Mouse (Mus musculus): ENCODE measurements around the gene Aldh18a1. TPM values are rescaled to one million over a fixed set of nuclear protein-coding genes. Genes with fewer than 3 reads are reported as not detected.
A peak's percentile ranks its signal among the peaks of the same experiment; 100 is the strongest.
"Not testable (repeated sequence)": the region's sequence is repeated elsewhere in the genome, so short reads cannot be mapped to it uniquely, and the experiment has no call there.

Gene Aldh18a1
- polyA plus RNA-seq, 1 experiment from 2014 or later = 54.1 TPM

DNA sequence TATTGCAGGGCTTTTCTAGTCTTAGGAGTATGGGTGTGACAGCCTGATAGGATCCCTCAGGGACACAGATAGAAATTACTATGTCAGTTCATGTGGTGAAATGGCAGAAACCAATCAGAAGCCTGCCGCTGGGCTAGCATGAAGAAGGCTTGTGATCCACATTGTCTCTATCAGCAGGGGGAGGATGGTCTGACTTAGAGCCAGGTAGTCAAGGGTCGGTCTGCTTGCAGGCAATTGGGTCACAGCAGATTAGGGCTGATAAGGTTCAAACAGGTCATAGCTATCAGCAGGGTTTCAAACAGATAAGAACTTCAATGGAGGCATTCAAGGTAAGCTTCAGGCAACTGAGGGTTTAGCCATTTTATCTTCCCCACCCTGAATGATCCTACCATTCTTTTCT lies 7.4 kb downstream of the Aldh18a1 start:
- Histone ChIP-seq H3K36me3 (peaks cover 84% of the 10 kb centered on the region), H3K27ac (replicated peaks) (no peak overlapping the region), H3K27me3 (no peaks in the 10 kb centered on the region), H3K9ac (no peak overlapping the region), H3K9me3 (no peaks in the 10 kb centered on the region), H3K4me3 (no peak overlapping the region), H3K4me2 (no peak overlapping the region), H3K4me1 (replicated peaks) (peaks cover 2% of the 10 kb centered on the region; the same call in 1 of the 2 replicates)
- no peak for ATAC-seq (ENCODE audit: low read depth)
- 91% methylated on average over 2 of the region's 2 CpGs for WGBS

- 72% methylated on average over 5 of the region's 5 CpGs for WGBS
- H3K27ac ChIP-seq (replicated peaks) = no peak overlapping the region
- H3K27me3 ChIP-seq = no peaks in the 10 kb centered on the region
- H3K4me2 ChIP-seq = no peak overlapping the region
- peaks cover 99% of the 10 kb centered on the region for H3K36me3 ChIP-seq
- no peak overlapping the region for H3K4me3 ChIP-seq
- ATAC-seq (ENCODE audit: low read depth) = no peak
- H3K4me1 ChIP-seq (replicated peaks) = no peaks in the 10 kb centered on the region
- no peak overlapping the region for H3K9ac ChIP-seq
- peaks cover 5% of the 10 kb centered on the region for H3K9me3 ChIP-seq
Measured at GRCm38 (mm10) chr19:40575438-40575837, 12.8 kb downstream of the Aldh18a1 start.

GRCm38 (mm10) chr19:40570726-40571125 lies 17.5 kb downstream of the Aldh18a1 start:
- H3K36me3 ChIP-seq = peaks cover 100% of the 10 kb centered on the region
- H3K9me3 ChIP-seq = peaks cover 15% of the 10 kb centered on the region
- no peak for ATAC-seq (ENCODE audit: low read depth)
- H3K27me3 ChIP-seq = no peaks in the 10 kb centered on the region
- no peak overlapping the region for H3K9ac ChIP-seq
- no peaks in the 10 kb centered on the region for H3K4me1 ChIP-seq (replicated peaks)
- no peak overlapping the region for H3K4me3 ChIP-seq
- 95% methylated on average over 9 of the region's 9 CpGs for WGBS
- no peak overlapping the region for H3K27ac ChIP-seq (replicated peaks)
- no peak overlapping the region for H3K4me2 ChIP-seq

- Histone ChIP-seq H3K4me3 (no peak overlapping the region), H3K27ac (replicated peaks) (no peak overlapping the region), H3K9ac (no peak overlapping the region), H3K4me2 (no peak overlapping the region), H3K4me1 (replicated peaks) (no peaks in the 10 kb centered on the region), H3K36me3 (peaks cover 99% of the 10 kb centered on the region), H3K9me3 (peaks cover 15% of the 10 kb centered on the region), H3K27me3 (no peaks in the 10 kb centered on the region)
- WGBS = 89% methylated on average over 3 of the region's 3 CpGs
- ATAC-seq (ENCODE audit: low read depth) = no peak
Measured at GRCm38 (mm10) chr19:40567616-40568015, 20.6 kb downstream of the Aldh18a1 start.

GRCm38 (mm10) chr19:40563880-40564645 lies 24.2 kb downstream of the Aldh18a1 start:
- no peak for ATAC-seq (ENCODE audit: low read depth)
- no peak overlapping the region for H3K4me2 ChIP-seq
- H3K27me3 ChIP-seq = no peaks in the 10 kb centered on the region
- no peak overlapping the region for H3K4me3 ChIP-seq
- no peak overlapping the region for H3K27ac ChIP-seq (replicated peaks)
- no peaks in the 10 kb centered on the region for H3K9me3 ChIP-seq
- H3K36me3 ChIP-seq = peaks cover 74% of the 10 kb centered on the region
- no peaks in the 10 kb centered on the region for H3K4me1 ChIP-seq (replicated peaks)
- no peak overlapping the region for H3K9ac ChIP-seq
- 88% methylated on average over 10 of the region's 10 CpGs for WGBS

GRCm38 (mm10) chr19:40561521-40561920 lies 26.7 kb downstream of the Aldh18a1 start:
- H3K27ac ChIP-seq (replicated peaks); H3K4me2 ChIP-seq; H3K9ac ChIP-seq; H3K9me3 ChIP-seq; H3K4me3 ChIP-seq; H3K27me3 ChIP-seq; H3K4me1 ChIP-seq (replicated peaks): not testable (repeated sequence)
- 0 out of 2 replicates have a peak, but pooled peaks have one; percentile 47 for ATAC-seq (ENCODE audit: low read depth)
- WGBS = 76% methylated on average over 13 of the region's 31 CpGs
- H3K36me3 ChIP-seq = peaks cover 69% of the 10 kb centered on the region

GRCm38 (mm10) chr19:40556029-40556428 lies 32.2 kb downstream of the Aldh18a1 start:
- 89% methylated on average over 7 of the region's 7 CpGs for WGBS
- Histone ChIP-seq H3K4me2 (no peak overlapping the region), H3K9me3 (no peaks in the 10 kb centered on the region), H3K27me3 (no peaks in the 10 kb centered on the region), H3K27ac (replicated peaks) (no peak overlapping the region), H3K36me3 (peaks cover 75% of the 10 kb centered on the region), H3K4me1 (replicated peaks) (no peaks in the 10 kb centered on the region), H3K4me3 (no peak overlapping the region), H3K9ac (no peak overlapping the region)
- ATAC-seq (ENCODE audit: low read depth) = no peak

DNA sequence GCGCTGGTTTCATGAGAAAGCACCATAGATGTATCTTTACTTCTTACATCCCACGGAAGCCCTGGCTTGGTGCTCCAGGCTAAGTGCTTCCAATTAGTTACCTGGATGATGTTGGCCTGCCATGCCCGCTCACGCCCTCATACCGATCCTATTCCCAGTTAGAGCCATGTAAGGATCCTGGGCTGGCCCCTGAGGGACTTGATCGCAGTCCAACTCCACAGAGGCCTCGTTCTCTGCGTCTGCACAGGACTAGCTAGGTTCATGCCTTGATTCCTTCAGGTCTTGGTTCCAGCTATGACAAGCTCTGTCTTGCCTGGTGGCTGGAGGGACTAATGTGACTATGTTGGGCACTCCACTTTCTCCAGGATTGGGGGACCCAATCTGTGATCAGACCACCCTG lies 33.1 kb downstream of the Aldh18a1 start:
- Histone ChIP-seq H3K9me3 (no peaks in the 10 kb centered on the region), H3K36me3 (peaks cover 84% of the 10 kb centered on the region), H3K4me2 (no peak overlapping the region), H3K27ac (replicated peaks) (no peak overlapping the region), H3K9ac (no peak overlapping the region), H3K4me1 (replicated peaks) (no peaks in the 10 kb centered on the region), H3K4me3 (no peak overlapping the region), H3K27me3 (no peaks in the 10 kb centered on the region)
- no peak for ATAC-seq (ENCODE audit: low read depth)
- WGBS = 97% methylated on average over 8 of the region's 8 CpGs

DNA sequence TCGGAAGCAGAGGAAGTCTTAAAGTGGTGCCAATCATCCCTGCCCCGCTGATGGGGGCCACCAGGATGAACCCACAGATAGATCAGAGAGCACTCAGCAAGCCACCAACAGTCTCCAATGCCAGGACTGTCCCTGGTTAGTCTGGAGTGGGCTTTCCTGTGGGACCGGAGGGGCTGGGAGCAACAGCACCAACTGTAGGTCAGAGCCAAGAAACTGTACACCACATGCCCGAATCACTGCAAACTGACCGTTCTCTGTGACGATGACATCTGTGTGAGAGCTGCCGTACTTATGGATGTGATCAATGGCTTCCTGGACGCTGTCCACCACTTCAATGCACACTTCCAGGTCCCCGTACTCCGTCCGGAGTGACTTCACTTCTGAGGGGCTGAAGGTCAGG lies 33.9 kb downstream of the Aldh18a1 start:
- Histone ChIP-seq H3K4me3 (no peak overlapping the region), H3K4me2 (no peak overlapping the region), H3K27ac (replicated peaks) (no peak overlapping the region), H3K27me3 (no peaks in the 10 kb centered on the region), H3K9ac (no peak overlapping the region), H3K9me3 (no peaks in the 10 kb centered on the region), H3K4me1 (replicated peaks) (no peaks in the 10 kb centered on the region), H3K36me3 (peaks cover 86% of the 10 kb centered on the region)
- ATAC-seq (ENCODE audit: low read depth) = no peak
- WGBS = 94% methylated on average over 11 of the region's 11 CpGs

DNA sequence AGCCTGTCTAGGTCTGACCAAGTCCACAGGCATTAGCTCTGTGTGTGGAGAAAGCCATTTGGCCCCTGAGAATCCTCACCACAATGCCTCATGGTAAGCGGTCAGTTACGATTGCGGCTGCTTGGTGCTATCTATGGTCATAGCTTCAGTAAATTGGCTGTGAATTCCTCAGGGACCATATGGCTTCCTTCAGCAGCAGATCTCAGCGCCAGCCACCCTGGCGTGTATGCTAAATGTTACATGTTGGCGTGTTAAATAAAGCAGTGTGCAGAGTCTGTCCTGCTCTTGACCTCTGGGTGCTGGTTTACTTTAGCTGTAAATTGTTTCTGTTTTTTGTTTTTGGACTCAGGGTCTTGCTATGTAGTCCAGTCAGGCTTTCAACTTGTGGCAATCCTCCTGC lies 34.4 kb downstream of the Aldh18a1 start:
- peaks cover 86% of the 10 kb centered on the region for H3K36me3 ChIP-seq
- no peak overlapping the region for H3K4me2 ChIP-seq

GRCm38 (mm10) chr19:40553014-40553789 lies 35.1 kb downstream of the Aldh18a1 start:
- no peak overlapping the region for H3K4me3 ChIP-seq
- no peaks in the 10 kb centered on the region for H3K27me3 ChIP-seq
- no peak for ATAC-seq (ENCODE audit: low read depth)
- WGBS = 91% methylated on average over 14 of the region's 14 CpGs
- H3K9me3 ChIP-seq = no peaks in the 10 kb centered on the region
- H3K4me2 ChIP-seq = no peak overlapping the region
- H3K36me3 ChIP-seq = peaks cover 83% of the 10 kb centered on the region
- H3K4me1 ChIP-seq (replicated peaks) = no peaks in the 10 kb centered on the region
- no peak overlapping the region for H3K27ac ChIP-seq (replicated peaks)
- no peak overlapping the region for H3K9ac ChIP-seq

More for the DNA sequence above, 34.4 kb downstream of the Aldh18a1 start:
- H3K9me3 ChIP-seq = no peaks in the 10 kb centered on the region
- H3K27me3 ChIP-seq = no peaks in the 10 kb centered on the region
- no peak overlapping the region for H3K4me3 ChIP-seq
- no peak overlapping the region for H3K9ac ChIP-seq
- no peak for ATAC-seq (ENCODE audit: low read depth)
- 92% methylated on average over 6 of the region's 6 CpGs for WGBS
- no peaks in the 10 kb centered on the region for H3K4me1 ChIP-seq (replicated peaks)
- no peak overlapping the region for H3K27ac ChIP-seq (replicated peaks)

DNA sequence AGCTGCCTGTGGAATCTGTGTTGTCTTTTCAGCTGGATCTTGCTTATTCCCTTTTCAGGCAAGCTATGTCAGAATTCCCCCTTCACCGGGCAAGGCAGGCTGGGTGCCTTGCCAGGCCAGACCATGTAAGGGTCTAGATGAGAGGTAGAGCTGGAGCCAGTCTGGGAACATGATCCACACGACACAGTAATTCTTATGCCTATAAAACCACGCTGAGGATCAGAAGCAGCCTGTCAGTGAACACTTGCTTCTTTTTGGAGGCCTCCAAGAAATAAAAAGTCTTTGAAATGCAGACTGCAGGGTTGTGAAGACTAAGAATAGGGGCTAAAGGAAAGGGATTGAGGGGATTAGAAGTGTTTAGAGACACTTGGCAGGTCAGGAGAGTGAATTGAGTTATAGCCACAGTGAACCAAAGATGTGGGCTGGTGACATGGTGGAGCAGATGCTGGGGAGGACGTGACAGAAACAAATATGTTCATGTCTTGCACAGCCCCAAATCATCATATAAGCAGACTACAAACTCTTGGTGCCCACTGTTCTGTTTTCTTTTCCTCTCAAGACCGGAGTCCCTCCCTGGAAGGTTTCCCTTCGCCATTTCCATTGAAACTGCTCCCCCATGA lies 38.6 kb downstream of the Aldh18a1 start:
- H3K4me3 ChIP-seq = no peak overlapping the region
- no peaks in the 10 kb centered on the region for H3K4me1 ChIP-seq (replicated peaks)
- no peak overlapping the region for H3K9ac ChIP-seq
- H3K9me3 ChIP-seq = no peaks in the 10 kb centered on the region
- H3K27me3 ChIP-seq = no peaks in the 10 kb centered on the region
- no peak overlapping the region for H3K27ac ChIP-seq (replicated peaks)
- no peak for ATAC-seq (ENCODE audit: low read depth)
- 63% methylated on average over 6 of the region's 6 CpGs for WGBS
- no peak overlapping the region for H3K4me2 ChIP-seq
- H3K36me3 ChIP-seq = peaks cover 47% of the 10 kb centered on the region

All from neural tube, embryonic 13.5 days (tissue).